Mouse (Mus musculus): ENCODE results near the gene Ccdc125. TPM values are rescaled to one million over a fixed set of nuclear protein-coding genes. Genes with fewer than 3 reads are reported as not detected.

The Ccdc125 gene
- total RNA-seq, 2 experiments from 2014 or later = 0.23 TPM; not detected in 1

Other genes with a start within 250 kb of the Ccdc125 start
- gene Naip1, start 216.8 kb upstream of the Ccdc125 start, total RNA-seq (2021) = under 1 TPM; 0.16 TPM
- 10 to 100 TPM; 28.6 to 34.8 TPM for gene Gtf2h2, start 177.1 kb upstream of the Ccdc125 start, total RNA-seq (2021)
- 10 to 100 TPM in 1 of 2 experiments, 1 to 10 TPM in 1; 9.2 to 10.6 TPM for gene Ocln, start 117.0 kb upstream of the Ccdc125 start, total RNA-seq (2021)
- gene Marveld2, start 52.7 kb upstream of the Ccdc125 start, total RNA-seq (2021) = 1 to 10 TPM; 1.2 to 1.8 TPM
- 10 to 100 TPM; 88.7 to 89.7 TPM for gene Ak6, start 18.7 kb upstream of the Ccdc125 start, total RNA-seq (2021)
- gene Rad17, start 18.7 kb upstream of the Ccdc125 start, total RNA-seq (2021) = 10 to 100 TPM; 14.2 to 15.5 TPM
- gene Taf9, start 18.1 kb upstream of the Ccdc125 start, total RNA-seq (2021) = 10 to 100 TPM; 27.4 to 30.9 TPM
- gene Cdk7, start 61.2 kb downstream of the Ccdc125 start, total RNA-seq (2021) = 10 to 100 TPM; 35.3 to 39.3 TPM
- gene Mrps36, start 74.9 kb downstream of the Ccdc125 start, total RNA-seq (2021) = 10 to 100 TPM; 56.5 to 61.3 TPM
- gene Cenph, start 106.2 kb downstream of the Ccdc125 start, total RNA-seq (2021) = under 1 TPM; 0.53 to 0.57 TPM
- gene Ccnb1, start 116.9 kb downstream of the Ccdc125 start, total RNA-seq (2021) = 1 to 10 TPM; 1.7 to 1.8 TPM
- gene Slc30a5, start 163.7 kb downstream of the Ccdc125 start, total RNA-seq (2021) = 10 to 100 TPM; 43.3 to 49.5 TPM

All from left cerebral cortex, postnatal 25 days (tissue).